Mouse (Mus musculus) liver, postnatal 0 days (tissue): ENCODE data around the gene Serpina3j.
"Not testable (repeated sequence)": the region's sequence is repeated elsewhere in the genome, so short reads cannot be mapped to it uniquely, and the experiment has no call there.

Source experiments
- CTCF ChIP-seq: sonication (generic); IDR thresholded peaks from 2 replicates; pipeline ENCODE4 v1.5.1; 2016; ENCODE audit warnings: antibody characterized with exemption, low read depth
- EP300 ChIP-seq: IDR thresholded peaks from 2 replicates; pipeline ENCODE4 v1.6.1; 2016; ENCODE audit warnings: antibody characterized with exemption, low read depth, mild to moderate bottlenecking

DNA sequence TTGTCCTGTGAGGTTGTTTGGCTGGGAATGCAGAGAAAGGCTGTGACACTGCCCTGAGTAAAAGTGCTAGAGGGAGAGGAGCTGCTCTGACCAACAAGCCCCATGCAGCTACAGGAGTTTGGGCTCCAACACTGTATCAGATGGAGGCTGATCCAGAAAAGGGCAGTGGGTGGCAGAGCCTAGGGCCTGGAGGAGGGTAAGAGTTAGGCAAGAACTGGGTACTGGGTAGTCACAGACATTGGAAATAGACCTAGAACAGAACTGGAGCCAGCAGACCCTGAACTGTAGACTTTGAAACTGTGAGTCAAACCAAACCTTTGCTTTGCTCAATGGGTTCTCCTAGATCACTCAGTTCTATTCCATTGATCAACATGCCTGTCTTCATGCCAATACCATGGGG, 22.5 kb downstream of the Serpina3j start:
- TF ChIP-seq CTCF, EP300: not testable (repeated sequence)
